Mouse (Mus musculus): ENCODE data around the gene Lmf1. TPM values are rescaled to one million over a fixed set of nuclear protein-coding genes. Genes with fewer than 3 reads are reported as not detected.

Lmf1 gene
- polyA plus RNA-seq (2015; fragmentation: Nextera tagmentation; extraction: Ambion mirVana), result 28.8 and 30.5 TPM in 2 replicates

GRCm38 (mm10) chr17:25578920-25579319 is at the start of gene Lmf1:
Gene Lmf1 (plus strand): TSS chr17:25579085.
- no peaks in the 10 kb centered on the region for H3K27me3 ChIP-seq
- WGBS, result under 1% methylated on average over 31 of the region's 31 CpGs

GRCm38 (mm10) chr17:25530357-25531022 is 48.4 kb upstream of the Lmf1 start:
- Histone ChIP-seq H3K9ac (no peak overlapping the region), H3K4me2 (no peak overlapping the region), H3K27ac (peak overlapping the region; percentile 38; the same call in 1 of the 2 replicates), H3K4me1 (peaks cover 21% of the 10 kb centered on the region), H3K36me3 (no peaks in the 10 kb centered on the region), H3K27me3 (no peaks in the 10 kb centered on the region; the same call in 1 of the 2 replicates), H3K9me3 (no peaks in the 10 kb centered on the region), H3K4me3 (no peak overlapping the region)
- 63% methylated on average over 8 of the region's 8 CpGs for WGBS
- ATAC-seq (ENCODE audit: insufficient number of reproducible peaks, low FRiP score, low TSS enrichment, low read depth), result no peak

More at GRCm38 (mm10) chr17:25578920-25579319, at the start of gene Lmf1:
- Histone ChIP-seq H3K9ac (peak within 1 kb of the TSS; percentile 73), H3K27ac (peak within 1 kb of the TSS; percentile 74), H3K36me3 (no peaks in the 10 kb centered on the region), H3K4me3 (peak within 1 kb of the TSS; percentile 64), H3K4me2 (peak within 1 kb of the TSS; percentile 87), H3K9me3 (no peaks in the 10 kb centered on the region), H3K4me1 (peaks cover 24% of the 10 kb centered on the region)
- peak; percentile 89 for ATAC-seq (ENCODE audit: insufficient number of reproducible peaks, low FRiP score, low TSS enrichment, low read depth)

GRCm38 (mm10) chr17:25538945-25539875 is 39.7 kb upstream of the Lmf1 start:
- Histone ChIP-seq H3K4me3 (no peak overlapping the region), H3K36me3 (no peaks in the 10 kb centered on the region), H3K27me3 (no peaks in the 10 kb centered on the region), H3K27ac (peak overlapping the region; percentile 11; the same call in 1 of the 2 replicates), H3K4me2 (0 out of 2 replicates have a peak overlapping the region, but pooled peaks have one; percentile 12), H3K9ac (no peak overlapping the region), H3K9me3 (no peaks in the 10 kb centered on the region), H3K4me1 (peaks cover 8% of the 10 kb centered on the region; the same call in 1 of the 2 replicates)
- ATAC-seq (ENCODE audit: insufficient number of reproducible peaks, low FRiP score, low TSS enrichment, low read depth), result no peak
- WGBS, result 45% methylated on average over 27 of the region's 27 CpGs

GRCm38 (mm10) chr17:25540731-25541130 is 38.2 kb upstream of the Lmf1 start:
- H3K27me3 ChIP-seq, result no peaks in the 10 kb centered on the region
- H3K36me3 ChIP-seq, result no peaks in the 10 kb centered on the region
- H3K9me3 ChIP-seq, result no peaks in the 10 kb centered on the region
- WGBS, result 70% methylated on average over 5 of the region's 5 CpGs
- peaks cover 8% of the 10 kb centered on the region; the same call in 1 of the 2 replicates for H3K4me1 ChIP-seq
- no peak overlapping the region for H3K4me3 ChIP-seq
- ATAC-seq (ENCODE audit: insufficient number of reproducible peaks, low FRiP score, low TSS enrichment, low read depth), result no peak
- no peak overlapping the region for H3K4me2 ChIP-seq
- no peak overlapping the region for H3K27ac ChIP-seq
- no peak overlapping the region for H3K9ac ChIP-seq

GRCm38 (mm10) chr17:25541768-25542167 is 37.1 kb upstream of the Lmf1 start:
- WGBS, result 83% methylated on average over 4 of the region's 4 CpGs
- no peaks in the 10 kb centered on the region for H3K36me3 ChIP-seq
- H3K9me3 ChIP-seq, result no peaks in the 10 kb centered on the region
- no peak overlapping the region for H3K4me2 ChIP-seq
- H3K27ac ChIP-seq, result no peak overlapping the region
- H3K27me3 ChIP-seq, result no peaks in the 10 kb centered on the region
- H3K4me1 ChIP-seq, result peaks cover 8% of the 10 kb centered on the region; the same call in 1 of the 2 replicates
- H3K4me3 ChIP-seq, result no peak overlapping the region
- H3K9ac ChIP-seq, result no peak overlapping the region
- no peak for ATAC-seq (ENCODE audit: insufficient number of reproducible peaks, low FRiP score, low TSS enrichment, low read depth)

- Histone ChIP-seq H3K27me3 (no peaks in the 10 kb centered on the region), H3K4me1 (peaks cover 8% of the 10 kb centered on the region; the same call in 1 of the 2 replicates), H3K4me3 (no peak overlapping the region), H3K9me3 (no peaks in the 10 kb centered on the region), H3K4me2 (no peak overlapping the region), H3K36me3 (no peaks in the 10 kb centered on the region), H3K27ac (no peak overlapping the region), H3K9ac (no peak overlapping the region)
- ATAC-seq (ENCODE audit: insufficient number of reproducible peaks, low FRiP score, low TSS enrichment, low read depth), result no peak
- whole genome bisulfite sequencing, result 32% methylated on average over 3 of the region's 3 CpGs
Observed at GRCm38 (mm10) chr17:25547026-25547425, 31.9 kb upstream of the Lmf1 start.

GRCm38 (mm10) chr17:25550020-25550419 is 28.9 kb upstream of the Lmf1 start:
- Histone ChIP-seq H3K4me3 (no peak overlapping the region), H3K9me3 (no peaks in the 10 kb centered on the region), H3K27me3 (no peaks in the 10 kb centered on the region), H3K9ac (no peak overlapping the region), H3K4me2 (no peak overlapping the region), H3K27ac (peak overlapping the region; percentile 68), H3K36me3 (no peaks in the 10 kb centered on the region), H3K4me1 (peaks cover 11% of the 10 kb centered on the region; the same call in 1 of the 2 replicates)
- ATAC-seq (ENCODE audit: insufficient number of reproducible peaks, low FRiP score, low TSS enrichment, low read depth), result peak; percentile 73
- WGBS, result 74% methylated on average over 5 of the region's 5 CpGs

GRCm38 (mm10) chr17:25551313-25551712 is 27.6 kb upstream of the Lmf1 start:
- no peak overlapping the region for H3K9ac ChIP-seq
- no peak overlapping the region for H3K4me2 ChIP-seq
- H3K4me3 ChIP-seq, result no peak overlapping the region
- H3K36me3 ChIP-seq, result no peaks in the 10 kb centered on the region
- no peak overlapping the region for H3K27ac ChIP-seq
- no peak for ATAC-seq (ENCODE audit: insufficient number of reproducible peaks, low FRiP score, low TSS enrichment, low read depth)
- 88% methylated on average over 11 of the region's 11 CpGs for WGBS
- peaks cover 24% of the 10 kb centered on the region for H3K4me1 ChIP-seq
- H3K9me3 ChIP-seq, result no peaks in the 10 kb centered on the region
- no peaks in the 10 kb centered on the region for H3K27me3 ChIP-seq

GRCm38 (mm10) chr17:25555159-25555558 is 23.7 kb upstream of the Lmf1 start:
- 24% methylated on average over 3 of the region's 3 CpGs for WGBS
- H3K9ac ChIP-seq, result no peak overlapping the region
- peaks cover 30% of the 10 kb centered on the region for H3K4me1 ChIP-seq
- H3K27ac ChIP-seq, result peak overlapping the region; percentile 33; the same call in 1 of the 2 replicates
- H3K4me3 ChIP-seq, result no peak overlapping the region
- H3K9me3 ChIP-seq, result no peaks in the 10 kb centered on the region
- H3K36me3 ChIP-seq, result no peaks in the 10 kb centered on the region
- ATAC-seq (ENCODE audit: insufficient number of reproducible peaks, low FRiP score, low TSS enrichment, low read depth), result no peak
- no peak overlapping the region for H3K4me2 ChIP-seq
- no peaks in the 10 kb centered on the region for H3K27me3 ChIP-seq

- H3K4me1 ChIP-seq, result peaks cover 30% of the 10 kb centered on the region
- H3K9ac ChIP-seq, result no peak overlapping the region
- H3K27ac ChIP-seq, result peak overlapping the region; percentile 63
- 6% methylated on average over 29 of the region's 29 CpGs for WGBS
- ATAC-seq (ENCODE audit: insufficient number of reproducible peaks, low FRiP score, low TSS enrichment, low read depth), result no peak; the same call in 1 of the 2 replicates
- no peaks in the 10 kb centered on the region for H3K27me3 ChIP-seq
- H3K9me3 ChIP-seq, result no peaks in the 10 kb centered on the region
- H3K4me3 ChIP-seq, result peak overlapping the region; percentile 25
- H3K4me2 ChIP-seq, result peak overlapping the region; percentile 51
- H3K36me3 ChIP-seq, result no peaks in the 10 kb centered on the region
Observed at GRCm38 (mm10) chr17:25555666-25556629, 22.9 kb upstream of the Lmf1 start.
